Mouse (Mus musculus): ENCODE results near the gene Meis2. TPM values are rescaled to one million over a fixed set of nuclear protein-coding genes. Genes with fewer than 3 reads are reported as not detected.

The Meis2 gene
- total RNA-seq, 2 experiments from 2014 or later: 1.5 to 2.0 TPM

GRCm38 (mm10) chr2:115855511-115856400 is 209.9 kb downstream of the Meis2 start:
- DNase-seq: peak; percentile 51

- no peak for DNase-seq
Measured at GRCm38 (mm10) chr2:115854828-115855311, 210.8 kb downstream of the Meis2 start.

GRCm38 (mm10) chr2:115854007-115854827 is 211.4 kb downstream of the Meis2 start:
- DNase-seq: no peak

GRCm38 (mm10) chr2:115853221-115853620 is 212.4 kb downstream of the Meis2 start:
- no peak for DNase-seq

- DNase-seq: no peak
Measured at GRCm38 (mm10) chr2:115852615-115853014, 213.0 kb downstream of the Meis2 start.

GRCm38 (mm10) chr2:115852109-115852508 is 213.5 kb downstream of the Meis2 start:
- DNase-seq: no peak

- DNase-seq: no peak
Measured at GRCm38 (mm10) chr2:115850961-115851360, 214.7 kb downstream of the Meis2 start.

GRCm38 (mm10) chr2:115842821-115843220 is 222.8 kb downstream of the Meis2 start:
- no peak for DNase-seq

GRCm38 (mm10) chr2:115836034-115836433 is 229.6 kb downstream of the Meis2 start:
- DNase-seq: no peak

GRCm38 (mm10) chr2:115822361-115822760 is 243.3 kb downstream of the Meis2 start:
- no peak for DNase-seq

GRCm38 (mm10) chr2:115817959-115818358 is 247.7 kb downstream of the Meis2 start:
- no peak for DNase-seq

GRCm38 (mm10) chr2:115813721-115814120 is 251.9 kb downstream of the Meis2 start:
- no peak for DNase-seq

GRCm38 (mm10) chr2:115813316-115813715 is 252.3 kb downstream of the Meis2 start:
- DNase-seq: no peak
